Mouse (Mus musculus) heart, embryonic 15.5 days (tissue): ENCODE results near the gene Med6. TPM values are rescaled to one million over a fixed set of nuclear protein-coding genes. Genes with fewer than 3 reads are reported as not detected.
"Not testable (repeated sequence)": the region's sequence is repeated elsewhere in the genome, so short reads cannot be mapped to it uniquely, and the experiment has no call there.

ENCODE experiments used
- ATAC-seq: fragments of 200-750 bp; cut with Nextera tagmentation; replicated peaks from 2 replicates; pipeline ENCODE4 v1.8.0; 2017; ENCODE audit warnings: low read depth, moderate TSS enrichment; ENCODE audit not compliant: insufficient number of reproducible peaks, insufficient read depth, low FRiP score
- H3K27ac ChIP-seq: fragments of 300-500 bp; sonication (generic); 2 replicates; pipeline ENCODE4 v1.5.1; 2015; ENCODE audit warnings: mild to moderate bottlenecking, inconsistent platforms
- H3K27me3 ChIP-seq: fragments of 300-500 bp; sonication (generic); 2 replicates; pipeline ENCODE4 v1.6.1; 2015; ENCODE audit warnings: inconsistent platforms
- H3K36me3 ChIP-seq: fragments of 300-500 bp; sonication (generic); 2 replicates; pipeline ENCODE4 v1.6.1; 2015; ENCODE audit warnings: mild to moderate bottlenecking, inconsistent platforms
- H3K4me1 ChIP-seq: fragments of 300-500 bp; sonication (generic); replicated peaks from 2 replicates; pipeline ENCODE4 v1.6.1; 2015; ENCODE audit warnings: inconsistent platforms
- H3K4me2 ChIP-seq: fragments of 300-500 bp; sonication (generic); 2 replicates; pipeline ENCODE4 v1.6.1; 2015; ENCODE audit warnings: inconsistent platforms, mild to moderate bottlenecking, moderate library complexity
- H3K4me3 ChIP-seq: fragments of 300-500 bp; sonication (generic); 2 replicates; pipeline ENCODE4 v1.5.1; 2015; ENCODE audit warnings: mild to moderate bottlenecking, inconsistent platforms
- H3K9ac ChIP-seq: fragments of 300-500 bp; sonication (generic); 2 replicates; pipeline ENCODE4 v1.6.1; 2015; ENCODE audit warnings: mild to moderate bottlenecking, inconsistent platforms
- H3K9me3 ChIP-seq: fragments of 300-500 bp; sonication (generic); replicated peaks from 2 replicates; pipeline ENCODE4 v1.6.1; 2016; ENCODE audit warnings: inconsistent platforms
- WGBS: fragments of 180-500 bp; shearing (Covaris S2); methylation state at CpG from one replicate; pipeline ENCODE4 v1.1.7; 2015; ENCODE audit warnings: mixed read lengths; 5-methylcytosine and 5-hydroxymethylcytosine counted together
- polyA plus RNA-seq: library from polyadenylated mRNA; unstranded; fragments of >200 nt; fragmentation: Nextera tagmentation; extraction: Ambion mirVana; gene quantifications from 2 replicates; pipeline ENCODE4 v1.2.1, GENCODE M21; 2015

Med6 gene
- polyA plus RNA-seq, 1 experiment from 2014 or later: 42.4 TPM

DNA sequence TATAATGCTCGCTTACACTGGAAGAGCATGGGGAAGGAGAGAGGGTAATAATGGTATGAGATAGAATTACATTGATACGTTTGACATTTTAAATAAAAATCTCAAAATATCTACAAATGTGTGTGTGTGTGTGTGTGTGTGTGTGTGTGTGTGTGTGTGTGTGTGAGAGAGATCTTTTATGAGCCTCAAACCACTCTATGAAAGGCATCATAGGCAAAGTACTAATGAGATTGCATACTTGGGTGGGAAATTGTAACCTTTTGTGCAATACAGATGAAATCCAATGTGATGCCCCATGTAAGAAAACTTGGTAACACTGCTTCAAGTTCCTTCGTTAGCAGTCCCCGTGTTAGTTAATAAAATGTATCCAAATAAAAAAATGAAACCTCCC is 61.8 kb downstream of the Med6 start:
- Histone ChIP-seq H3K4me3 (peak overlapping the region; percentile 89), H3K9me3 (no peaks in the 10 kb centered on the region), H3K9ac (peak overlapping the region; percentile 84; the same call in 1 of the 2 replicates), H3K4me1 (peaks cover 7% of the 10 kb centered on the region; the same call in 1 of the 2 replicates), H3K27ac (peak overlapping the region; percentile 78), H3K36me3 (no peaks in the 10 kb centered on the region), H3K27me3 (no peaks in the 10 kb centered on the region), H3K4me2 (peak overlapping the region; percentile 71)
- 38% methylated on average over 4 of the region's 4 CpGs for WGBS
- ATAC-seq: no peak

DNA sequence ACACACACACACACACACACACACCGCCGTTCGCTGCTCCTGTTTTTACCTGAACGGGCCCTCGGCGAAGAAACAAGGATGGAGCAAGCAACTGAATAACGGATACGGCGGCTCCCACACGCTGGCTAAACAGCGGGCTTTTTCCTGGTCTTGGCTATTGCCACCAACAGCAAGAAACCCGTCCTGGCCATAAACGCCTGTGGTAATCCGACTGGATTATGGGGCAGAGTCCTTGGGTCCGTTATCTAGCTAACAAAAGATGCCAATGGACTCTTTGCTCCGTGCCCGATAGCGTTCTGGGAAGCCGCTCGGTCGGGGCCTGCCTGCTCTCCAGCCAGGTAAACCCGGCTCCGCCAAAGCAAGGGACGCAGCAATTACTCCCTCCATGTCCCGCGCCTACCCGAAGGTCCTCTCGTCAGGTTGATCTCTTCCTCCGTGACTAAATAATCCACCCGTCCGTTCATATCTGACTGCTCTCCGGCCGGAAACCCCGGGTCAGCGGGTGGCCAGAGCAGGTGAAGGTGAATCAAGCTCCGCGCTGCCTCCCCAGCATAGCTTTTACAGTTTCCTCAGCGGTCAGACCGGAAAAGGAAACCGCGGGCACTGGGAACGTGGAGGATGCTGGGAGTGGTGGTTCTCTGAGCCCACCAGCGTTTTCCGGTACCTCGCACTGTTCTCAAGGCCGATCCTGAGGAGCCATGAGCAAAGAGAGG is 62.3 kb downstream of the Med6 start, which contains the start of the genes Gm20498 and Synj2bp:
TSS of gene Gm20498 (minus strand) at position 590 of the 713 bp plus-strand sequence.
TSS of gene Synj2bp (minus strand) at position 596 of the 713 bp plus-strand sequence.
- Histone ChIP-seq H3K4me3 (peak within 1 kb of the TSS; percentile 89), H3K4me1 (peaks cover 7% of the 10 kb centered on the region; the same call in 1 of the 2 replicates), H3K4me2 (peak within 1 kb of the TSS; percentile 71), H3K27ac (peak within 1 kb of the TSS; percentile 78), H3K27me3 (no peaks in the 10 kb centered on the region), H3K9ac (peak within 1 kb of the TSS; percentile 84), H3K9me3 (no peaks in the 10 kb centered on the region), H3K36me3 (no peaks in the 10 kb centered on the region)
- under 1% methylated on average over 46 of the region's 46 CpGs for WGBS
- peak; percentile 76 for ATAC-seq

DNA sequence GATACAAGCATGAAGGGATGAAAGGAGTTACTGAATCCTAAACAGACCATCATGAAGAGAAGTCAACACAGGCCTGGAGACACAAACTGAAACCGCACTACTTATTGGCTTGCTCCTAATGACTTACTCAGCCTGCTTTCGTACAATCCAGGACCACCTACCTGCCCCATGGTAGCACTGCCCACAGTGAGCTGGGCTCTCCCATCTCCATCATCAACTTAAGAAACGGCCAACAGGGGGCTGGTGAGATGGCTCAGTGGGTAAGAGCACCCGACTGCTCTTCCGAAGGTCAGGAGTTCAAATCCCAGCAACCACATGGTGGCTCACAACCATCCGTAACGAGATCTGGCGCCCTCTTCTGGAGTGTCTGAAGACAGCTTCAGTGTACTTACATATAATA is 64.2 kb downstream of the Med6 start:
- H3K4me1 ChIP-seq, H3K27me3 ChIP-seq, H3K9me3 ChIP-seq, H3K4me2 ChIP-seq, ATAC-seq, H3K4me3 ChIP-seq, H3K36me3 ChIP-seq, H3K27ac ChIP-seq, H3K9ac ChIP-seq: not testable (repeated sequence)
- WGBS: 62% methylated on average over 8 of the region's 8 CpGs

Other genes with a start within 250 kb of the Med6 start
- gene Gm4787, start 215.5 kb downstream of the Med6 start, polyA plus RNA-seq: 0.14 and 0.22 TPM in 2 replicates
- gene Adam4, start 173.1 kb downstream of the Med6 start, polyA plus RNA-seq: 0.23 and 0.39 TPM in 2 replicates
- 79.0 and 88.6 TPM in 2 replicates for gene Cox16, start 109.9 kb downstream of the Med6 start, polyA plus RNA-seq
- 26.9 and 28.9 TPM in 2 replicates for gene Gm20498, start 62.1 kb downstream of the Med6 start, polyA plus RNA-seq
- gene Synj2bp, start 62.1 kb downstream of the Med6 start, polyA plus RNA-seq: 29.7 and 33.7 TPM in 2 replicates
- 0.15 and 0.23 TPM in 2 replicates for gene Adam21, start 26.5 kb downstream of the Med6 start, polyA plus RNA-seq
- gene Ttc9, start 36.2 kb upstream of the Med6 start, polyA plus RNA-seq: 3.7 and 4.7 TPM in 2 replicates
- 0.19 and 0.30 TPM in 2 replicates for gene Map3k9, start 186.2 kb upstream of the Med6 start, polyA plus RNA-seq